Mouse (Mus musculus) CH12F3 (cell line): ENCODE data around the gene Car10.

Experiments used
- in situ Hi-C: fragments of 300-500 bp; cut with MboI; formaldehyde crosslinking; loops from 2 replicates; pipeline ENCODE4 v1.14.3; 2020; ENCODE audit warnings: low sequenced_read_pairs

The Car10 gene

GRCm38 (mm10) chr11:93562330-93562865 is 464.6 kb downstream of the Car10 start:
- in situ Hi-C loops, result no loop called here

GRCm38 (mm10) chr11:93565756-93566155 is 467.9 kb downstream of the Car10 start:
- in situ Hi-C loops, result no loop called here

- in situ Hi-C loops, result no loop called here
These were observed 474.3 kb downstream of the Car10 start for GRCm38 (mm10) chr11:93571917-93572641.

GRCm38 (mm10) chr11:93577441-93577840 is 479.6 kb downstream of the Car10 start:
- in situ Hi-C loops, result no loop called here

DNA sequence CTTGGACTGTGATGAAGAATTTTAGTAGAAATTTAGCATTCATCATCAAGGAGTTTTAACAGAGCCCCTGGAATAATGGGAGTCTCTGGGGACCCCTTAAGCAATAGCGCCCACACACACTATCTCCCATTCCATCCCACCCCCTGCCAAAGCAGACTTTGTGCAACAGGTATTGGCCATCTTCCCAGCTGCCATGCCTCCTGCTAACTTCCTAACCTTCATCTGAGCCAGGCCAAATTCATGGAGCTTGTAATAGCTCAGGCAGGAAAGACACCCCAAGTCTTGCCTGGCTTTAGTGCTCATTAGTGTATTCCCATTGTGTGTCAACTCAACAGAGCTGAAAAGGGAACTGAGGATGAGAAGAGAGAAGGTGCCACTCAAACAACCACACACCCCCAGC is 481.8 kb downstream of the Car10 start:
- in situ Hi-C loops, result no loop called here

- in situ Hi-C loops, result no loop called here
These were observed 483.5 kb downstream of the Car10 start for GRCm38 (mm10) chr11:93581326-93581725.

GRCm38 (mm10) chr11:93587788-93588187 is 490.0 kb downstream of the Car10 start:
- in situ Hi-C loops, result no loop called here

DNA sequence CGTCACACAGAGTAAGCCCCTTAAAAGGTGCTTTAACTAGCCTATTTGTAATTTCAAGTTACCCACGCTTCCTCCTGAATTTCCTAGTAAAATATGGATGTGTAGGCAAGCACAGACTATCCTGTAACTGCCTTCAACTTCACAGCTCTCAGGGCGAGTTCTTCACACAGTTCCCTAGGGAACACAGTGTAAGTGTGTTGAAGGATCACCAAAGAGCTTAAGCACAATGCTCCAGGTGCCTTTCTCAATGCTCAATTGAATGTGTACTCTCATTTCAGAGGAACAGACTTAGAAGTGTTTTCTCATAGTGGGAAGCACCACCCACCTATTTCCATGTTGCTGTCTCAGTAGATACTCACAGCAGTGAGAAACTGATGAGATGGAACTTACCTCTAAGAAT is 492.8 kb downstream of the Car10 start:
- in situ Hi-C loops, result no loop called here

DNA sequence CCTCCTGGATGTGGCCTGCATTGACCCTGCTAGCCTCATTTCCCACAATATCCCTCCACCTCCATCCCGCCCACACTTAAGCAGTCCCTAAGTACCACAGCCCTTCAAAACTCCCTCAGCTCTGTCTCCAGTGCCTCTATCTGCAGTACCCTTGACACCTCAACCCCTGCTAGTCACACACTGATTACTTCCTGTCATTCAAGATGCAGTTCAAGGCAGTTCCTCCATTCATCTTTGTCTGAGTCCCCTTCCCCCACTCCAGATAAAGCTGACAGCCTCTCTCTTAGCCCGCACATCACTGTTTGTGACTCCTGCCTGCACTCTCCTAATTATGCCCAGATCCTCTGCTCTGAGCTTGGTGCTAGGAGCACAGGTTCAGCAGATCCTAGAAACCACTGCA is 496.2 kb downstream of the Car10 start:
- in situ Hi-C loops, result no loop called here

DNA sequence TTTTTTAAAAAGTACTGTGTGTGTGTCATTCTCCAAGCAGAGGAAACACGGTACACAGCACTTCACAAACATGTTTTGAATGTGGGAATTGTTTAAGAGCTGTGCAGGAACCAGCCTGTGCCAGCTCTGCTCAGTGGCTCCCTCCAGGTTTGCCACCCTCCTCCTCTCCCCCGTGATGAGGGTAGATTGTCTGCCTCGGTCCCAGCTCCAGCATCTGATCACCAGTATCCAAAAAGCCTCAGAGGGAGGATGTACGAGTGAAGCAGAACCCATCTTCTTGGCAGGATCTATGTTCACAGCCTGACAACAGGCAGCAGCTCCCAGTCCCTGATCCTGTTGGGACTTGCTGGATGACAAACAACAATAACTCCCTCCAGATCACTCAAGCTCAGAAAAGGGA is 500.3 kb downstream of the Car10 start:
- in situ Hi-C loops, result no loop called here

- in situ Hi-C loops, result no loop called here
These were observed 501.9 kb downstream of the Car10 start for GRCm38 (mm10) chr11:93599755-93600154.

DNA sequence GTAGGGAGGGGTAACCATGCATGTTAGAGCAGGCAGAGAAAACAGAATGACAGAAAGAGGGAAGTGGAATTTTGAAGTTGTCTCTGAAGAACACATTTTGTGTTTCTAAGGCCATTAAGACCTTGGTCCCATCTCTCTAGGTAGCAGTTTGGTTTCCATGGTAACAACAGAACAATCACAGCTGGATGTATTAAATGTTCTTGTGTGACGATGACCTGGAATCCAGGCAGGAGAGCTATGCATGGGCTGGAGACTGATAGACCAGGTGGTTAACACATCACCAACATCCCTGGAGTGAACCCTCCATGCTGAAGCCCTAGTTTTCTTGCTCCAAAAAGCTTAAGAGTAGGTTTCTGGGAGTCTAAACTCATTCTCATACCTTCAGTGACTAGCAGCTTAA is 505.7 kb downstream of the Car10 start:
- in situ Hi-C loops, result no loop called here

- in situ Hi-C loops, result no loop called here
These were observed 509.3 kb downstream of the Car10 start for GRCm38 (mm10) chr11:93607111-93607510.

DNA sequence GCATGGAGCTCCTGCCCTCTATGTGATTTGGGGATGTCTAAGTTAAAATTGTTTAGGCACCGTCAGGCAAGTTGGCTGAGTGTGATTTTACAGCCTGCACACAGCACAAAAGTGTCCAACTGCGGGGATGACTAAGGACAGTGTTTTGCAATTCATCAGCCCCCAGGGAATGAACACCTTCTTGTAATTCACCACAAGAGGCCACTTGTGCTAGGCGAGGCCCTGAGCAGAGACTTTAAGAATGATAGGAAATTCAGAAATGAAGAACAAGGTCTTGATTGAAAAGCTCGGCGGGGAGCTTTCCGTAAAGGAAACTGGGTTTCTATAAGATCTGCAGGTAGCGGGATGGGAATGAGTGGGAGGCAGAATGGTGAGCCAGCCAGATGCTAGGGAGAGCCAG is 510.9 kb downstream of the Car10 start:
- in situ Hi-C loops, result no loop called here

DNA sequence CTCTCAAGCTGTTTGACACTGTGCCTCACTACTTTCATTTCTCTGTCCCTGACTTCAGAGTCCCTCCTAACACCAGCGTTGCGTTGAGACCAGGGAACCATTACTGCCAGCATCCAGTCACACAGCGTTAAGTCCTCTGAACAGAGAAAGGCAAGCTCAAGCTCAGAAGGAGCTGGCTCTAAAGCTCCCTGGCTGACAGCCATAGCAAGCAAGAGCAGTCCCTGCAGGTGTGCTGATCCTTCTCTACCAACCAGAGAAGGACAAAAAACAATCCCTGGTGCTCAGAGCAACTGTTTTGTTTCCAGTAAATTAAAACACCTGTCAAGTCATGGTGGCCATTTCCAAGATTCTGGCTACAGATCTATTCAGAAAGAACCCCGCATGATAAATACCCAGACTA is 514.2 kb downstream of the Car10 start:
- in situ Hi-C loops, result no loop called here

DNA sequence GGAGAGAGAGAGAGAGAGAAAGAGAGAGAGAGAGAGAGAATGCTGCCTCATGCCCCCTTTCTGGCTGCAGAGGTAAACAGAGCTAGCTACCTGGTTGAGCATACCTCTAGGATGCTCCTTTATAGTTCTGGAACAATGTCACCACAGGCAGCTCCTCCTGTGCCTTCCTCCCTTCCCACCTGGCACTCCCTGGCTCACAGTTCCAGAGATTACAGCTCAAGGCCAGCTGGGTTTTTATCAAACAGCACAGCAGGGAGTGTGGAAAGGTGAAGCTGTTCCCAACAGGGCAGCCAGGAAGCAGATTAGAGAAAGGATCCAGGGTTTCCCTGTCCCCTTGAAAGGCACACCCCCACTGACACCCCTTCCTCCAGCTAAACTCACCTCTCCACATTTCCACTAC is 517.0 kb downstream of the Car10 start:
- in situ Hi-C loops, result no loop called here

GRCm38 (mm10) chr11:93623605-93624004 is 525.8 kb downstream of the Car10 start:
- in situ Hi-C loops, result no loop called here

GRCm38 (mm10) chr11:93639410-93639809 is 541.6 kb downstream of the Car10 start:
- in situ Hi-C loops, result no loop called here

DNA sequence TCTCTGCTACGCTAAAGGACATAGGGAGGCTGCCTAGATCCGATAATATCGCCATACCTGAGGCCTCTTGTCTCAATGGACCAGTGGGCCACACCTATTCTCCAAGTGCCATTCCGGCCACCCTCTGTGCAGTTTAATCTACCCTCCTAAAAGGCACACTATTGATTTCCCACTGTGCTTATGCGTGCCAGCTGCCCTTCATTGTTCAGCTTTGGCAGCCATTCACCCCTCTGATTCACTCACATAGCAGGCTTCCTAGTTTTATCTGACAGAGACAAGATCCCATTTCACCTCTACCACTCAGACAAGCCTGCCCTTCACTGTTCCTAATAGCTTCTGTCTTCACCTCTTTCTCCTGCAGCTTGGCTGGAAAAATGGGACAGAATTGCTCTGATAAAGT is 543.1 kb downstream of the Car10 start:
- in situ Hi-C loops, result no loop called here

DNA sequence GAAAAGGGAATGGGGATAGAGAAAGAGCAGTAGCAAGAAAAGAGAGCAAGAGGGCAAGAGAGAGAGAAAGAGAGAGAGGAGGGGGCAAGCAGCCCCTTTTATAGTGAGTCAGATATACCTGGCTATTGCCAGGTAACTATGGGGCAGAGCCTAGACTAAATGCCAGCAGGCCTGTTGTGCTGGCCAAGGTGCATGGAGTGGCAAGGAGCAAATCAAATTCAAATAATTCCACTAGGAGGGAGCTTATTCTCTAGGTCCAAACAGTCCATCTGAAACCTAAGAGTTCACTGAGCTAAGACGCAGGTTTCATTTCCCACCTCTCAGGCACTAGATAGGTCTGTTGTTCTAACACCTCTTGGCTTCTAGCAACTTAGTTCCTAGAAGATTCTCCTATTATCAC is 544.5 kb downstream of the Car10 start:
- in situ Hi-C loops, result no loop called here

GRCm38 (mm10) chr11:93643006-93643405 is 545.2 kb downstream of the Car10 start:
- in situ Hi-C loops, result no loop called here

DNA sequence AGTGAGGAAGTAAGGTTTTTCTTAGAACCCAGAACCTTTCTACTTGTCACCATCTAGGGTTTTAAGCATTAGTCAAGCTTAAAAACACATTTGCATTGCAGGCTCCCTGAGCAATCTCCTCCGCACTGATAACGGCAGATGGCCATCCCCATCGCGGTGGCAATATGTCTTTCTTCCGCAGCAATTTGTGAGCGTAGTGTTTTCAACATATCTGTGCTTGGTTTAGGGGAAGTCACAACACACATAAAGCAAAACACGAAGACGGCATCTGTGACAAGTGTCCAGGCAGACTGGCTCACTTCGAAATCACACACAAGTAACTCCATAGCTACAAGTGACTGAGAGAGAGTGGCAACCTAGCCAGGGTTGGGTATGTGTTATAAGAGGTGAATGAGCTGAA is 545.6 kb downstream of the Car10 start:
- in situ Hi-C loops, result no loop called here

DNA sequence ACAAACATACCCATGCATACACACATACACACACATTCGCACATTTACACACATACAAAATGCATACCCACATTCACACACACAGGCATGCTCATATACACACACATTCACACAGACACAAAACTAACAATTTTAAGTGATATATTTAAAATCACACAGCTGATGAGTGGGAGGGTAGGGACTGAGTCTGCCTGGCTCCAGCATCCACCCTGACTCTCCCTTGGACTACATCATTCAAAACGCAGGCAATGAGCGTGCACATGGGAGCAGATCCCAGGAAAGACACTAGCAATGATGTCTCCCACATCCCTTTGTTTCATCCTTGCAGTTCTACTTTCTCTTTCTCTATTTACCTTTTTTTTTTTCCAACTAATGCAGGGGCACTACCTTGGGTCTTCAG is 548.4 kb downstream of the Car10 start:
- in situ Hi-C loops, result no loop called here
